Mouse (Mus musculus) MEL (cell line): ENCODE data around the gene Ube2r2. TPM values are rescaled to one million over a fixed set of nuclear protein-coding genes. Genes with fewer than 3 reads are reported as not detected.

Experiments used
- DNase-seq: peaks from one replicate; pipeline ENCODE4 v3.0.0; 2011; ENCODE audit warnings: low read depth, low spot score
- H3K27ac ChIP-seq: 2 replicates; pipeline ENCODE4 v1.5.1; 2012; ENCODE audit warnings: low read depth, mild to moderate bottlenecking, control low read depth, low read length, moderate library complexity; ENCODE audit not compliant: control insufficient read depth
- H3K27me3 ChIP-seq, 2 experiments: fragments of 150-350 bp in 1 of 2; sonication (generic) in 1 of 2; 2 replicates each; pipeline ENCODE4 v1.6.1; 2012; ENCODE audit warnings: low read length in 2 of 2, mild to moderate bottlenecking in 2 of 2, improper control_type of control experiment in 1 of 2, moderate library complexity in 1 of 2; ENCODE audit not compliant: insufficient read depth in 2 of 2, control insufficient read depth in 1 of 2
- H3K36me3 ChIP-seq, 2 experiments: 2 replicates each; pipeline ENCODE4 v1.6.1; 2012 to 2014; ENCODE audit warnings: low read length in 2 of 2, improper control_type of control experiment in 1 of 2, inconsistent platforms in 1 of 2, mild to moderate bottlenecking in 1 of 2; ENCODE audit not compliant: insufficient read depth in 2 of 2, control insufficient read depth in 1 of 2
- H3K4me1 ChIP-seq, 2 experiments: fragments of 150-350 bp in 1 of 2; sonication (generic) in 1 of 2; 2 replicates each; pipeline ENCODE4 v1.6.1; 2012; ENCODE audit warnings: low read length in 2 of 2, improper control_type of control experiment in 1 of 2, mild to moderate bottlenecking in 1 of 2; ENCODE audit not compliant: insufficient read depth in 2 of 2, control insufficient read depth in 1 of 2
- H3K4me3 ChIP-seq, 2 experiments: fragments of 150-350 bp in 1 of 2; sonication (generic) in 1 of 2; 2 replicates each; pipeline ENCODE4 v1.5.1; 2012; ENCODE audit warnings: low read depth in 2 of 2, low read length in 2 of 2, mild to moderate bottlenecking in 2 of 2, moderate library complexity in 2 of 2, control low read depth in 1 of 2, improper control_type of control experiment in 1 of 2; ENCODE audit not compliant: control insufficient read depth in 1 of 2, insufficient read depth in 1 of 2
- H3K79me2 ChIP-seq: 2 replicates; pipeline ENCODE4 v1.6.1; 2012; ENCODE audit warnings: mild to moderate bottlenecking, low read length, moderate library complexity; ENCODE audit not compliant: control insufficient read depth, poor library complexity, insufficient read depth
- H3K9ac ChIP-seq: 2 replicates; pipeline ENCODE4 v1.6.1; 2012; ENCODE audit warnings: low read depth, mild to moderate bottlenecking, control low read depth, low read length, moderate library complexity; ENCODE audit not compliant: control insufficient read depth, poor library complexity, severe bottlenecking
- H3K9me3 ChIP-seq: fragments of 150-350 bp; sonication (generic); replicated peaks from 2 replicates; pipeline ENCODE4 v1.6.1; 2012; ENCODE audit warnings: mild to moderate bottlenecking, low read length, improper control_type of control experiment, moderate library complexity; ENCODE audit not compliant: insufficient read depth
- CHD2 ChIP-seq: IDR thresholded peaks from 2 replicates; pipeline ENCODE4 v1.6.1; 2011; ENCODE audit warnings: low read length, improper control_type of control experiment
- ELF1 ChIP-seq: IDR thresholded peaks from 2 replicates; pipeline ENCODE4 v1.6.1; 2014; ENCODE audit warnings: low read depth, mild to moderate bottlenecking, inconsistent platforms, low read length, improper control_type of control experiment, moderate library complexity
- GATA1 ChIP-seq: IDR thresholded peaks from 2 replicates; pipeline ENCODE4 v1.6.1; 2011; ENCODE audit warnings: low read depth, low read length, improper control_type of control experiment
- HCFC1 ChIP-seq: IDR thresholded peaks from 2 replicates; pipeline ENCODE4 v1.6.1; 2012; ENCODE audit warnings: low read depth, mild to moderate bottlenecking, inconsistent platforms, low read length, improper control_type of control experiment, moderate library complexity
- JUND ChIP-seq: IDR thresholded peaks from 2 replicates; pipeline ENCODE4 v1.6.1; 2011; ENCODE audit warnings: low read depth, mild to moderate bottlenecking, improper control_type of control experiment, low read length
- KAT2A ChIP-seq: conservative IDR thresholded peaks from 2 replicates; pipeline ENCODE4 v1.6.1; 2012; ENCODE audit warnings: low read depth, low read length, improper control_type of control experiment, inconsistent platforms
- MXI1 ChIP-seq: IDR thresholded peaks from 2 replicates; pipeline ENCODE4 v1.6.1; 2011; ENCODE audit warnings: mild to moderate bottlenecking, low read depth, low read length, improper control_type of control experiment
- MYB ChIP-seq: IDR thresholded peaks from 2 replicates; pipeline ENCODE4 v1.6.1; 2011; ENCODE audit warnings: mild to moderate bottlenecking, low read depth, low read length, improper control_type of control experiment
- MYC ChIP-seq: IDR thresholded peaks from 2 replicates; pipeline ENCODE4 v1.6.1; 2011; ENCODE audit warnings: low read depth, mild to moderate bottlenecking, low read length, improper control_type of control experiment, moderate library complexity
- RAD21 ChIP-seq: IDR thresholded peaks from 2 replicates; pipeline ENCODE4 v1.6.1; 2011; ENCODE audit warnings: mild to moderate bottlenecking, low read depth, low read length, improper control_type of control experiment
- SIN3A ChIP-seq: IDR thresholded peaks from 2 replicates; pipeline ENCODE4 v1.6.1; 2012; ENCODE audit warnings: low read length, improper control_type of control experiment, inconsistent platforms
- UBTF ChIP-seq: IDR thresholded peaks from 2 replicates; pipeline ENCODE4 v1.6.1; 2012; ENCODE audit warnings: low read depth, mild to moderate bottlenecking, inconsistent platforms, low read length, improper control_type of control experiment, moderate library complexity, borderline replicate concordance; ENCODE audit not compliant: insufficient read depth
- ZC3H11A ChIP-seq: IDR thresholded peaks from 2 replicates; pipeline ENCODE4 v1.6.1; 2012; ENCODE audit warnings: low read depth, mild to moderate bottlenecking, inconsistent platforms, low read length, improper control_type of control experiment
- ZKSCAN1 ChIP-seq: IDR thresholded peaks from 2 replicates; pipeline ENCODE4 v1.6.1; 2012; ENCODE audit warnings: low read depth, mild to moderate bottlenecking, inconsistent platforms, low read length, improper control_type of control experiment, moderate library complexity
- polyA plus RNA-seq, 2 experiments: library from polyadenylated mRNA; stranded (reverse) in 1 of 2; unstranded in 1 of 2; fragments of >175 nt in 1 of 2; fragments of >200 nt in 1 of 2; gene quantifications; 2 replicates each; pipeline versions ENCODE4 v1.2.1 to v1.2.4; 2012; ENCODE audit warnings: low replicate concordance in 2 of 2, low read depth in 1 of 2; ENCODE audit not compliant: insufficient read length in 2 of 2, insufficient read depth in 1 of 2, missing spikeins in 1 of 2
- total RNA-seq: library from RNA; depleted of rRNA; stranded (reverse); fragments of 300-350 nt; gene quantifications from 2 replicates; pipeline ENCODE4 v1.2.3, GENCODE M21; 2012

The Ube2r2 gene
- total and polyA plus RNA-seq, 3 experiments: 24.5 to 94.1 (median 70.1) TPM

GRCm38 (mm10) chr4:41149891-41150290, 14.3 kb downstream of the Ube2r2 start:
- Histone ChIP-seq H3K27me3 (no peaks in the 10 kb centered on the region), H3K79me2 (peaks cover 8% of the 10 kb centered on the region; the same call in 1 of the 2 replicates), H3K9me3 (no peaks in the 10 kb centered on the region), H3K4me1 (no peaks in the 10 kb centered on the region), H3K36me3 (peaks cover 0 to 3% of the 10 kb centered on the region in 2 experiments; a peak in 1 of 4 replicates), H3K27ac (no peak overlapping the region), H3K9ac (no peak overlapping the region), H3K4me3 (no peak overlapping the region)
- no peak for DNase-seq
- no peak for TF ChIP-seq CHD2
- no peak for TF ChIP-seq ZC3H11A
- no peak for TF ChIP-seq MYB
- TF ChIP-seq KAT2A: no peak
- no peak for TF ChIP-seq UBTF
- TF ChIP-seq ZKSCAN1: no peak
- TF ChIP-seq MXI1: no peak
- TF ChIP-seq RAD21: no peak

- H3K9ac ChIP-seq: no peak overlapping the region
- H3K36me3 ChIP-seq: peaks cover 0 to 3% of the 10 kb centered on the region in 2 experiments; a peak in 1 of 4 replicates
- no peaks in the 10 kb centered on the region for H3K9me3 ChIP-seq
- H3K79me2 ChIP-seq: peaks cover 9% of the 10 kb centered on the region; the same call in 1 of the 2 replicates
- no peak overlapping the region for H3K4me3 ChIP-seq
- H3K27me3 ChIP-seq: no peaks in the 10 kb centered on the region
- DNase-seq: no peak
- no peaks in the 10 kb centered on the region for H3K4me1 ChIP-seq
- TF ChIP-seq ELF1: no peak
- no peak for TF ChIP-seq HCFC1
- no peak for TF ChIP-seq UBTF
- no peak for TF ChIP-seq SIN3A
- TF ChIP-seq MYC: no peak
- H3K27ac ChIP-seq: no peak overlapping the region
Observed at GRCm38 (mm10) chr4:41151186-41151585, 15.6 kb downstream of the Ube2r2 start.

GRCm38 (mm10) chr4:41153146-41153545, 17.6 kb downstream of the Ube2r2 start:
- no peaks in the 10 kb centered on the region for H3K4me1 ChIP-seq
- no peaks in the 10 kb centered on the region for H3K9me3 ChIP-seq
- no peak for DNase-seq
- no peak for TF ChIP-seq JUND
- no peak for TF ChIP-seq GATA1
- no peak for TF ChIP-seq RAD21
- H3K79me2 ChIP-seq: peaks cover 13% of the 10 kb centered on the region; the same call in 1 of the 2 replicates
- no peak overlapping the region for H3K27ac ChIP-seq
- H3K4me3 ChIP-seq: no peak overlapping the region
- H3K9ac ChIP-seq: no peak overlapping the region
- H3K36me3 ChIP-seq: peaks cover 0 to 2% of the 10 kb centered on the region in 2 experiments; a peak in 1 of 4 replicates
- H3K27me3 ChIP-seq: no peaks in the 10 kb centered on the region
